ENCODE assay signal across 8 mouse cellular contexts in genomic region chr11:78262550-78262949, GRCm38 (mm10). TPM values are rescaled to one million over a fixed set of nuclear protein-coding genes. Genes with fewer than 3 reads are reported as not detected.
DNase-seq lines count a peak whose midpoint lies in the region; ATAC-seq and TF ChIP-seq lines count a peak whose summit lies in the region.

No protein-coding gene starts in this region.

- TF ChIP-seq EP300 in heart, postnatal 0 days (IDR thresholded peaks at IDR 0.05; ENCODE audit: low read depth), result no peak

- peaks cover 14% of the 10 kb centered on the region for H3K4me1 ChIP-seq in forebrain, embryonic 10.5 days
- no peaks in the 10 kb centered on the region for H3K4me1 ChIP-seq in heart, postnatal 0 days (ENCODE audit: control insufficient read depth, insufficient read depth)
- H3K4me1 ChIP-seq in lung, embryonic 15.5 days, result peaks cover 8% of the 10 kb centered on the region; the same call in 1 of the 2 replicates

- no peak for ATAC-seq in heart, postnatal 0 days (ENCODE audit: insufficient read depth, low read depth)
- ATAC-seq in lung, embryonic 15.5 days (ENCODE audit: borderline replicate concordance, extremely low read depth, low FRiP score, low TSS enrichment), result no peak
- ATAC-seq in neutrophil, adult 5-6 weeks (ENCODE audit: extremely low read depth, insufficient number of reproducible peaks, low FRiP score, poor library complexity, severe bottlenecking), result peak; percentile 35

- H3K27ac ChIP-seq in forebrain, embryonic 10.5 days, result 0 out of 2 replicates have a peak overlapping the region, but pooled peaks have one; percentile 6
- peak overlapping the region; percentile 90; the same call in 1 of the 2 replicates for H3K27ac ChIP-seq in heart, postnatal 0 days (ENCODE audit: low read depth)
- H3K27ac ChIP-seq in lung, embryonic 15.5 days, result peak overlapping the region; percentile 24; the same call in 1 of the 2 replicates

- peak overlapping the region; percentile 96 for H3K4me3 ChIP-seq in forebrain, embryonic 10.5 days
- peak overlapping the region; percentile 97 for H3K4me3 ChIP-seq in heart, postnatal 0 days (ENCODE audit: low read depth, low read length)
- peak overlapping the region; percentile 99 for H3K4me3 ChIP-seq in lung, embryonic 15.5 days

- DNase-seq in MN1 (ENCODE audit: low spot score), result peak; percentile 83
- peak; percentile 24 for DNase-seq in c-Kit-negative CD71-positive TER-119-positive erythroid progenitor cells, embryonic 14.5 days (ENCODE audit: low read depth, low spot score)
- peak; percentile 69 for DNase-seq in forebrain, embryonic 10.5 days (ENCODE audit: extremely low spot score, low spot score)
- peak; percentile 72 for DNase-seq in heart, postnatal 0 days (ENCODE audit: low spot score)
- DNase-seq in kidney, postnatal 36 days, result peak; percentile 62 to 82
- DNase-seq in thymus, postnatal 36 days, result peak; percentile 54 to 66

- H3K27me3 ChIP-seq in forebrain, embryonic 10.5 days (ENCODE audit: poor library complexity, severe bottlenecking), result peaks cover 19% of the 10 kb centered on the region
- 0 out of 2 replicates have a peak, but pooled peaks cover 3% of the 10 kb centered on the region for H3K27me3 ChIP-seq in heart, postnatal 0 days (ENCODE audit: control insufficient read depth, insufficient read depth, low read length)
- peaks cover 12% of the 10 kb centered on the region; the same call in 1 of the 2 replicates for H3K27me3 ChIP-seq in lung, embryonic 15.5 days

- TF ChIP-seq CTCF in heart, postnatal 0 days (IDR thresholded peaks at IDR 0.05; ENCODE audit: low read depth), result peak; percentile 68

- peak overlapping the region; percentile 83 for H3K9ac ChIP-seq in heart, postnatal 0 days (replicated peaks; ENCODE audit: low read depth, low read length)
- H3K9ac ChIP-seq in lung, embryonic 15.5 days, result peak overlapping the region; percentile 80; the same call in 1 of the 2 replicates

- peaks cover 46% of the 10 kb centered on the region for H3K36me3 ChIP-seq in forebrain, embryonic 10.5 days (replicated peaks)
- H3K36me3 ChIP-seq in heart, postnatal 0 days (replicated peaks; ENCODE audit: control insufficient read depth, insufficient read depth, low read length), result peaks cover 42% of the 10 kb centered on the region
- peaks cover 40% of the 10 kb centered on the region for H3K36me3 ChIP-seq in lung, embryonic 15.5 days

- H3K4me2 ChIP-seq in heart, postnatal 0 days (ENCODE audit: low read depth, low read length), result peak overlapping the region; percentile 91
- peak overlapping the region; percentile 77 for H3K4me2 ChIP-seq in lung, embryonic 15.5 days

- no peaks in the 10 kb centered on the region for H3K9me3 ChIP-seq in forebrain, embryonic 10.5 days
- H3K9me3 ChIP-seq in heart, postnatal 0 days (replicated peaks; ENCODE audit: control insufficient read depth, low read length), result no peaks in the 10 kb centered on the region
- no peaks in the 10 kb centered on the region for H3K9me3 ChIP-seq in lung, embryonic 15.5 days

- WGBS in forebrain, embryonic 10.5 days, result 7% methylated on average over 8 of the region's 8 CpGs
- 3% methylated on average over 8 of the region's 8 CpGs for WGBS in heart, postnatal 0 days
- 2% methylated on average over 8 of the region's 8 CpGs for WGBS in lung, embryonic 15.5 days

RNA-seq across cellular contexts. Expression of gene 2610507B11Rik, which starts 1.0 kb away (rescaled TPM):
- 72.5 and 72.7 TPM in 2 replicates for polyA plus RNA-seq in forebrain, embryonic 10.5 days (2016; fragmentation: Nextera tagmentation; extraction: Ambion mirVana)
- total RNA-seq in heart, postnatal 0 days (2014; rRNA removed; ENCODE audit: low replicate concordance), result 105 and 108 TPM in 2 replicates
- 86.4 and 91.2 TPM in 2 replicates for polyA plus RNA-seq in heart, postnatal 0 days (2015; fragmentation: Nextera tagmentation; extraction: Ambion mirVana)
- 71.1 and 75.9 TPM in 2 replicates for polyA plus RNA-seq in lung, embryonic 15.5 days (2015; fragmentation: Nextera tagmentation; extraction: Ambion mirVana)
- total RNA-seq in neutrophil, adult 5-6 weeks (2017), result 97.4 and 102 TPM in 2 replicates

RNA-seq across cellular contexts. Expression of gene Supt6, which starts 16.8 kb away (rescaled TPM):
- polyA plus RNA-seq in forebrain, embryonic 10.5 days (2016; fragmentation: Nextera tagmentation; extraction: Ambion mirVana), result 37.1 and 39.2 TPM in 2 replicates
- total RNA-seq in heart, postnatal 0 days (2014; rRNA removed; ENCODE audit: low replicate concordance), result 12.1 and 17.0 TPM in 2 replicates
- 6.9 and 7.6 TPM in 2 replicates for polyA plus RNA-seq in heart, postnatal 0 days (2015; fragmentation: Nextera tagmentation; extraction: Ambion mirVana)
- 23.7 and 25.5 TPM in 2 replicates for polyA plus RNA-seq in lung, embryonic 15.5 days (2015; fragmentation: Nextera tagmentation; extraction: Ambion mirVana)
- 53.5 and 61.2 TPM in 2 replicates for total RNA-seq in neutrophil, adult 5-6 weeks (2017)

RNA-seq across cellular contexts. Expression of gene Sdf2, which starts 17.0 kb away (rescaled TPM):
- 42.9 and 43.3 TPM in 2 replicates for polyA plus RNA-seq in forebrain, embryonic 10.5 days (2016; fragmentation: Nextera tagmentation; extraction: Ambion mirVana)
- total RNA-seq in heart, postnatal 0 days (2014; rRNA removed; ENCODE audit: low replicate concordance), result 62.5 and 101 TPM in 2 replicates
- 58.9 and 64.3 TPM in 2 replicates for polyA plus RNA-seq in heart, postnatal 0 days (2015; fragmentation: Nextera tagmentation; extraction: Ambion mirVana)
- 79.9 and 84.1 TPM in 2 replicates for polyA plus RNA-seq in lung, embryonic 15.5 days (2015; fragmentation: Nextera tagmentation; extraction: Ambion mirVana)
- total RNA-seq in neutrophil, adult 5-6 weeks (2017), result 40.2 and 48.6 TPM in 2 replicates

RNA-seq across cellular contexts. Expression of gene BC030499, which starts 28.1 kb away (rescaled TPM):
- polyA plus RNA-seq in forebrain, embryonic 10.5 days (2016; fragmentation: Nextera tagmentation; extraction: Ambion mirVana), result 0.26 and 0.52 TPM in 2 replicates
- total RNA-seq in heart, postnatal 0 days (2014; rRNA removed; ENCODE audit: low replicate concordance), result 0.19 TPM in 1 of 2 replicates, not detected in the other
- polyA plus RNA-seq in heart, postnatal 0 days (2015; fragmentation: Nextera tagmentation; extraction: Ambion mirVana), result 0.18 and 0.22 TPM in 2 replicates
- polyA plus RNA-seq in lung, embryonic 15.5 days (2015; fragmentation: Nextera tagmentation; extraction: Ambion mirVana), result 0.10 and 0.25 TPM in 2 replicates
- 4.1 and 4.8 TPM in 2 replicates for total RNA-seq in neutrophil, adult 5-6 weeks (2017)

RNA-seq across cellular contexts. Expression of gene Spag5, which starts 38.8 kb away (rescaled TPM):
- 74.9 and 76.6 TPM in 2 replicates for polyA plus RNA-seq in forebrain, embryonic 10.5 days (2016; fragmentation: Nextera tagmentation; extraction: Ambion mirVana)
- 16.8 and 23.4 TPM in 2 replicates for total RNA-seq in heart, postnatal 0 days (2014; rRNA removed; ENCODE audit: low replicate concordance)
- polyA plus RNA-seq in heart, postnatal 0 days (2015; fragmentation: Nextera tagmentation; extraction: Ambion mirVana), result 5.5 and 6.8 TPM in 2 replicates
- polyA plus RNA-seq in lung, embryonic 15.5 days (2015; fragmentation: Nextera tagmentation; extraction: Ambion mirVana), result 44.8 and 49.9 TPM in 2 replicates
- 0.37 and 0.93 TPM in 2 replicates for total RNA-seq in neutrophil, adult 5-6 weeks (2017)

Comparison
In these comparisons a context has a peak if more than half of its experiments do, and no peak if none do; other contexts are left out.
1. DNase-seq: peak in every context shown above with its lines; median percentile 83 in MN1; 72 in heart, postnatal 0 days; 72 in kidney, postnatal 36 days; 69 in forebrain, embryonic 10.5 days; 60 in thymus, postnatal 36 days; 24 in c-Kit-negative CD71-positive TER-119-positive erythroid progenitor cells, embryonic 14.5 days.
2. H3K27ac ChIP-seq: peak in every context shown above with its lines; median percentile 90 in heart, postnatal 0 days; 24 in lung, embryonic 15.5 days; 6 in forebrain, embryonic 10.5 days.